Mouse (Mus musculus) spleen, adult 2 months (tissue): Measurements from ENCODE around the gene Cpped1.

Source experiments
- CTCF ChIP-seq: fragments of 200-500 bp; IDR thresholded peaks from 2 replicates; pipeline ENCODE4 v1.5.1; 2011; ENCODE audit warnings: mild to moderate bottlenecking, inconsistent platforms; ENCODE audit not compliant: insufficient read depth, insufficient read length, insufficient replicate concordance; ENCODE audit errors: extremely low read depth
- POLR2A ChIP-seq: fragments of 200-500 bp; IDR thresholded peaks from 2 replicates; pipeline ENCODE4 v1.6.1; 2011; ENCODE audit warnings: low read depth, low read length, inconsistent platforms

- TF ChIP-seq CTCF (no peak), POLR2A (no peak)
Observed at GRCm38 (mm10) chr16:11795758-11796460, 113.3 kb downstream of the Cpped1 start.
